Mouse (Mus musculus): ENCODE results near the gene Vmn1r14. TPM values are rescaled to one million over a fixed set of nuclear protein-coding genes. Genes with fewer than 3 reads are reported as not detected.

The Vmn1r14 gene
- under 1 TPM in 1 of 2 experiments, not detected in 1; 0.02 TPM for polyA plus RNA-seq (2017; shearing (Covaris generic))

DNA sequence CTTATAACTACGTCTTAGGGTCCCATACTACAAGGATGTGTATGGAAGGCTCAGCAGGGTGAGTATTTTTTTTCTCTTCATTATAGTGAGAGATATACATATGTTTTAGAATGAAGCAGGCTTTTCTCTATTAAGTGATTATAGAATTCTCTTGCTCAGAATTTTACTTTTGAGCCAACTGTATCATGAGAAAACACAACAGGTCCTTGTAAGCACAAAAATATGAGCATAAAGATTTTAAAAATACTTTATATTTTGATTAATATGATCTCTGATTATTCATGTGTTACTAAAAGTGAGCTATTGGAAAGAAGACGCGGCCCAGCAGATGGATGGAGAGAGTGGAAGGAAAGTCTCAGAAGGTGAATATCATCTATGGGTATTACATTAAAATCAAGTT lies at the start of gene Vmn1r14:
Gene Vmn1r14 (plus strand): TSS at position 301 of the 400 bp plus-strand sequence.

GRCm38 (mm10) chr6:57202990-57203389 lies 28.5 kb upstream of the Vmn1r14 start, which contains the start of gene Vmn1r13:
Gene Vmn1r13 (plus strand): TSS chr6:57203290.

DNA sequence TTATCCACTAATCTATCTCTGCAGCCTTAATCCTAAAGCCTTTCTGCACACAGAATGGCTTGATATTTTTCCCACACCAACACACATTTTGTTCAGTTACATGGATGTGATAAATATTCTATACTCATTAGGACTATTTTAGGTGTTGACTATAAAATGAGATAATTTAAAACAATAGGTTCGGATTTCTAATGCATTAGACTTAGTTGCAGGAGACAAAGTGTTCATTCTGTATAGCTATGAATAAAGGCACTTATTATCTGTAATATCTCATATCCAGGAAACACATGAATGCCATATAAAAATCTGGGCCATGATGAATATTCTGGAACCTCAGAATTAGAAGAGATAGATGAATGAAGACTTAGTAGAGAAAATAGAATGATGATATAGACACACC lies 26.2 kb downstream of the Vmn1r14 start, which contains the start of gene Vmn1r15:
Gene Vmn1r15 (plus strand): TSS at position 301 of the 400 bp plus-strand sequence.

Other genes starting within 250 kb of the Vmn1r14 start
- gene Vmn1r6, start 234.4 kb upstream of the Vmn1r14 start, polyA plus RNA-seq (2017; shearing (Covaris generic)) = under 1 TPM in 1 of 2 experiments, not detected in 1; 0.42 TPM
- gene Vmn1r7, start 206.4 kb upstream of the Vmn1r14 start, polyA plus RNA-seq (2017; shearing (Covaris generic)) = not detected
- gene Vmn1r8, start 199.4 kb upstream of the Vmn1r14 start, polyA plus RNA-seq (2017; shearing (Covaris generic)) = under 1 TPM in 1 of 2 experiments, not detected in 1; 0.29 TPM
- not detected for gene Vmn1r9, start 164.9 kb upstream of the Vmn1r14 start, polyA plus RNA-seq (2017; shearing (Covaris generic))
- not detected for gene Vmn1r10, start 122.2 kb upstream of the Vmn1r14 start, polyA plus RNA-seq (2017; shearing (Covaris generic))
- gene Vmn1r11, start 98.2 kb upstream of the Vmn1r14 start, polyA plus RNA-seq (2017; shearing (Covaris generic)) = under 1 TPM in 1 of 2 experiments, not detected in 1; 0.84 TPM
- 1 to 10 TPM in 1 of 2 experiments, under 1 TPM in 1; 0.04 to 1.2 TPM for gene Vmn1r12, start 74.8 kb upstream of the Vmn1r14 start, polyA plus RNA-seq (2017; shearing (Covaris generic))
- gene Vmn1r13, start 28.4 kb upstream of the Vmn1r14 start, polyA plus RNA-seq (2017; shearing (Covaris generic)) = 1 to 10 TPM in 1 of 2 experiments, under 1 TPM in 1; 0.58 to 1.4 TPM
- not detected for gene Vmn1r15, start 26.3 kb downstream of the Vmn1r14 start, polyA plus RNA-seq (2017; shearing (Covaris generic))
- under 1 TPM; 0.10 to 0.11 TPM for gene Vmn1r16, start 97.8 kb downstream of the Vmn1r14 start, polyA plus RNA-seq (2017; shearing (Covaris generic))
- gene Vmn1r17, start 132.0 kb downstream of the Vmn1r14 start, polyA plus RNA-seq (2017; shearing (Covaris generic)) = not detected
- under 1 TPM; 0.01 to 0.20 TPM for gene Vmn1r18, start 164.1 kb downstream of the Vmn1r14 start, polyA plus RNA-seq (2017; shearing (Covaris generic))
- not detected for gene Vmn1r19, start 172.1 kb downstream of the Vmn1r14 start, polyA plus RNA-seq (2017; shearing (Covaris generic))
- gene Vmn1r20, start 197.2 kb downstream of the Vmn1r14 start, polyA plus RNA-seq (2017; shearing (Covaris generic)) = not detected